Mouse (Mus musculus) left cerebral cortex, adult 18-20 months (tissue): ENCODE measurements around the gene Hspa12b. TPM values are rescaled to one million over a fixed set of nuclear protein-coding genes. Genes with fewer than 3 reads are reported as not detected.
A peak's percentile ranks its signal among the peaks of the same experiment; 100 is the strongest.
"Not testable (repeated sequence)": the region's sequence is repeated elsewhere in the genome, so short reads cannot be mapped to it uniquely, and the experiment has no call there.

Experiments used
- DNase-seq, 2 experiments: peaks; one replicate each; pipeline ENCODE4 v3.0.0; 2021 to 2022; ENCODE audit warnings: low spot score in 2 of 2, mixed read lengths in 1 of 2
- long read RNA-seq, 2 experiments: library from polyadenylated mRNA; stranded (forward); transcript quantifications; one replicate each; pipeline ENCODE4 v2.0.0; 2021
- total RNA-seq, 2 experiments: library from RNA; stranded (reverse); gene quantifications; 2 replicates each; pipeline ENCODE4 v1.2.3; 2021

Gene Hspa12b
- 10 to 100 TPM in 1 of 2 experiments, 1 to 10 TPM in 1; 8.4 to 10.2 TPM for total RNA-seq
- long read RNA-seq, experiment 1, partial matches to known transcripts, result 1 of 11 reads
- long read RNA-seq, experiment 1, other reads (novel, unspliced or antisense), result 8 of 11 reads
- long read RNA-seq, experiment 2, partial matches to known transcripts, result 2 of 4 reads
- long read RNA-seq, experiment 2, other reads (novel, unspliced or antisense), result 1 of 4 reads

DNA sequence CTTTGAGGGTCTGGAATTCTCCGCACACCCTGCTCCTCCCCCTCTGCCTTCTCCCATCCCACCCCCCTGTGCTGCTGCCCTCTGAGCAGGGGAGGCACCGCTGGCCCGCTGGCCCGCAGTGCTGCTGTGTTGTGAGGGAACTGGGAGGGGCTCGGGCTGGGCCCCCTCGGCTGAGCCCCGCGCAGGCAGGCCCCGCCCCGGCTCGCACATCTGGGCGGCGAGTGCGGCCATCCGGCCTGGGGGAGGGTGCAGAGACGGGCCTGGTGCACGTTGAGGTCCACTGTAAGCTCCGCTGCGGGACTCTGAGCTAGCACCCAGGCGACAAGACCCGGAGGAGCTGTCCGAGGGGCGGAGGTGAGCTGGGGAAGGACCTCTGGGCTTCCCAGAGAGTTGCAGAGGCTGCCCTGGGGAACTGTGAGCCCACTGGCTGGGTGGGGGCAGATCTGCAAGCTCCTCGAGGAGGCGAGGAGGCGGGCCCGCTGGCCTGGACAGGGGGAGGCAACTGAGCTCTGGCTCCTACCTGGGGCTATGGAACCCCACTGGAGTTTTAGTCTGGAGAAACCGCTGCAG is at the start of gene Hspa12b:
TSS of gene Hspa12b (plus strand) at position 120 of the 570 bp plus-strand sequence.
- DNase-seq, result no peak

DNA sequence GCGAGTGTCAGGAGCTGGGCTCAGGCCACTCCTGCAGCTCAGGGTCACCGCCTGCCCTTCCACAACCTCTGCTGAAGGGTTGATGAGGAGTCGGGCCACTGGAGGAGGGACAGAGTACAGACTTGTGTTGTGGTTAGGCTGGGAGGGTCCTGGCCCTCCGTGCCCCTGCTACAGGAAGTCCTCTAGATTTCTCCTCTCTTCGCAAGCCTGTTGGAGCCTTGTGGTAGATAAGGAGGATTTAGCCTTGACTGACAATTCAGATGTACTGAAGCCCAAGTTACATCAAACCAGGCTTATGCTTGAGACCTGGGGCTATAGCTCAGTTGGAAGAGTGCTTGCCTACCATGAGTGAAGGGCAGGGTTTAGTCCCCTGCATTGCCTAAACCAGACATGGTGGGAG is 46.6 kb upstream of the Hspa12b start:
- DNase-seq, result no peak

DNA sequence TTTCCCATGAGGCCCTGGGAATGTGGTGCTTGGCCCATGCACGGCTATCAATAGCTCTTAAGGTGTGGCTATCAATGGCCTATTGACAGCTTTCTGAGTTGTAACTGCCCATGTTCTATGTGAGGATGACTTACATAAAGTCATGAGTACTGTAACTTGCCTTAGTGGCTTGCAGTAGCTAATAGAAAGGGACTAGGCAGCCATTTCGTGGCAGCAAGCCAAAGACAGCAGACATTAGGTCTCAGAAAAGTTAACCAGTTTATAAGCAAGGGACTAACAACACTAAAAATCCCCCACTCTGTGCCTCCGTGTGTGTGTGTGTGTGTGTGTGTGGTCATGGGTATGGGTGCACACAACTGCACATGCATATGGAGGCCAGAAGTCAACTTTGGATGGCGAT is 42.9 kb upstream of the Hspa12b start:
- DNase-seq, result no peak

DNA sequence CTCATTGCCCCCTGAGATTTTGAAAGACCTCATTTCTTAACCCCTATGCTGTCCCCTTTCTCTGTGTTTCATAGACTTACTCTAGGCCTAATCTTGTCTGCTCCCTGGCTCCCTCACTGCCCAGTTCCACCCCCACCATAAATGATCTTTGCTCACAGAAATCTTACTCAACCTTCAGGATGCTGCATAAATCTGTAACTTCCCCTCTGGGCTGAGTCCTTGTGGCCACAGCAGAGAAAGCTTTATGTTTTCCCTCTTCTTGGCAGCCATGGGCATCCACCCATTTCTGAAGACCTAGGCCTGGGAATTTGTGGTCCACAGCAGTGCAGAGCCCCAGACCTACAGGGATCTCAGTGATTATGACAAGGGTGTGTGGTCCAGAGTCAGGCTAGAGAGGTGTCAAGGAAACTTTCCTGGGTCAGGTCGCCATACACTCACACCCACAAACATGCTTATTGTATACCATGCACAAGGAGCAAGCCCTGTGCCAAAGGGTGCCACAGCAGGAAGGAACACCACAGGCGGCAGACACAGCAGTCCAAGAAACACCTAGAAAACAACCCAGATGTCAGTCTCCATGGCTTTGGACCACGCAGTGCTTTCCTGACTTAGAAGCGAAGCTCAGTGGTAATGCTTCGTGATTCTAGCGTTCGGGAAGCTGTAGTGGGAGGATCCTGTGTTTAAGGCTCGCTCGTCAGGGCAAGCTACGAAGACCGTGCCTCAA is 40.3 kb upstream of the Hspa12b start, which contains the start of gene Siglec1:
TSS of gene Siglec1 (minus strand) at position 99 of the 724 bp plus-strand sequence.
- DNase-seq, result no peak

DNA sequence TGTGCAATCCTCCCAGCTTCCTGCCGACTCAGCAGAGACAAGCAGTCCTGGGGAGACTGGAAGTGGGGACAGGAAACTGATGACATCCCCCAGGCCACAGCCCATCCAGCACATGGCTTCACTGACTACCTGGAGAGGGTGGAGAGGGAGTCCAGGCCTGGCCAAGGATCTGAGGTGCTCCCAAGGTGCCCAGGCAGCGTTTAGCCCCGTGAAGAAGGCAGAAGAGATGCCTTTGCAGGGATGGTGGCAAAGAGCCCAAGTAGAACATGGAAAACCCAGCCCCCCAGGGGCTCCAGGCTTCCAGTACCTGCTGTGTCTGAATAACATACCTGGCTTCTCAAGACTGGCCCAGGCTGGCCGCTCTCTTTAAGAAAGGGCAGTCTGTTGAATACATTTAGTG is 38.5 kb upstream of the Hspa12b start:
- no peak for DNase-seq

DNA sequence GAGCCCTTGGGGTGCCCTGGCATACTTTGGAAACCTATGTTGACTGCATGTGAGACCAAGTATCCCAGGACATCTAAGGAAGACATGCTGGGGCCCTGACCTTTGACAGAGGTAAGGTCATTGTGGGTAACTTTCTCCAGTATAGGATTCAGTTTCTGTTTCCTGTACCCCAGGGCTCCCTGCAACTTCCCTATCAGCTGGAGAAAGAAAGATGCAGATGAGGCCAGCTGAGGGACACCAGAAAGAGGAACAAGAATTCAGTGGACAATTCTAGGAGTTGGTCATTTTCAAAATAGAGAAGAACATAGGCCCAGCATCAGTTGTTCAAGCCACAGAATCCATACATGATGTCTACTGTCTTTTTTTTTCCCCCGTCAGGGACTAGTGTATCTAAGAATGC is 37.4 kb upstream of the Hspa12b start:
- DNase-seq, result no peak

DNA sequence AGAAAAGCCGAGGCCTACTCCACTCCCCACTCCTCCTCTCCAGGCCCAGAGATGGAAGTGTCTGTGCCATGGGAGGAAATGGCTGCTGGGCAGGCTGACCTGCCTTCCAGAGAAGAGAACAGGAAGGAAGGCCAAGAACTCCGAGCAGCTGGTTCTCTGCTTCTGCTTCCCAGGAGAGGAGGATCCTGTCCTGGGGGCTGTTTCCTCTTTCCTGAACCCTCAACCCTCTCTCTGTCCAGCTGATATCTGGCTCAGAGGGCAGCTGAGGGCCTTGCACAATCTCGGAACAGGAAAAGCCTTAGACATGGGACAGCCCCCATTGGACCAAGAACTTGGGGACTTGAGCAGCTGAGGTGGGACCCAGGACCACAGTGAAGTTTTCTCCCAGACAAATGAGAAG is 36.2 kb upstream of the Hspa12b start:
- DNase-seq, result no peak

DNA sequence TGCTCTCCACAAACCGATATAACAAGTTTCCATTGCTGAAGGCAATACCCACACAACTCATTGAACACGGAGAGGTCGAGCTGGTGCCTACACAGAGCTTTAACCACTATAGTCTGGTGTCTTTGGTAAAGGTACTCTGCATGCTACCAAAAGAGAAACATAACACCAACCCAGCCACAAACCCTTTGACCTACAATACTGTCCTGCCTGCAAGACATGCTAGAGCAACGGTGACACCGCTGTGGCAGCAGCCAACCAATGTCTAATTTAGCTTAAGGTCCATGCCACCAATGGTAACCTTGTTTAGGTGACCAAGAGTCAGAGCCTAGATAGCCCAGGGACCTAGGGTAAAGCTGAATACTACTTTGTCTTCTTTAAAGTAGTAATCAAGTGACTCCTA is 33.5 kb upstream of the Hspa12b start:
- no peak for DNase-seq

DNA sequence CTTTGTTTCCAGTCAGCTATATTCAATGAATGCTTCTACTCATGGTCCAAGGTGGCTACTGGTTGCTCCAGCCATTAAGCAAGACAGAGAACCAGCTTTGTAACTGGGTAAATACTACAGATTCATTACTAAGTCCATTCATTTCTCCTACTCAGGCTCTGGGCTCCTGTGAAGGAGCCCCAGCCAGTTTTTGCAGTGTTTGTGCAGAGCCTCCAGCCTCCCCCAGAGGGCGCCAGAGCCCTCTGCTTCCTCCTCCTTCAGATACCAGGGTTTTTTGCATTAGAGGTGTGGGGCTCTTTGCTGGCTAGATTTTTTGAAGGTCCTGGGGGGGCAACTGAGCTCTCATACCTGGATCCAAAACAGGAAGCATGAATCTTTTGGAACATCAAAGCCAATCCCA is 32.3 kb upstream of the Hspa12b start:
- peak; percentile 78 to 86 for DNase-seq

DNA sequence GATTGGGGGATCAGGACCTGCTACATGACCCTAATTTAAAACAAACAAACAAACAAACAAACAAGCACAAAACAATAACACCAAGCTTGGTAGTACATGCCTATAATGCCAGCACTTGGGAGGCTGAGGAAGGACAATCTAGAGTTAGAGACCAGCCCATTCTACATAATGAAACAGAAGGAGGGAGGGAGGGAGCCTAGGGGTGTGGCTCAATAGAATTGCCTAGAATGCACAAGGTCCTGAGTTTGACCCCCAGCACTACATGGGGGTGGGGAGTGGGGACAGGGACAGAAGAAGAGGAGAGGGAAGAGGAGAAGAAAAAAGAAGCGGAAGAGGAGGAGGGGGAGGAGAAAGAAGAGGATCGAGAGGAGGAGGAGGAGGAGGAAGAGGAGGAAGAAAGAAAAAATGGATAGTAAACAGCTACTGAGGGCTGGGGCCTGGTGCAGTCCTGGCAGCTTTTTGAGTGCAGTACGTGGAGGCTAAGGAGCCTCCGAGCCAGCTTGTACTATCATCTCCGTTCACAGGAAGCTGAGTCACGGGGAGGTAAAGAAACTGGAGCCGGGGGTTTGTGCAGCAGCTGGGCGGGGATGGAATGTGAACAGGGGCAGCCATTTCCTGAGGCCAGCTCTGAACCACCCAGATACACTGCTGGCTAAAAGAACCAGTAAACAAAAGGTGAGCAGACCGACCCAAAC is 30.8 kb upstream of the Hspa12b start:
- peak in 1 of 2 experiments; percentile 40 for DNase-seq

DNA sequence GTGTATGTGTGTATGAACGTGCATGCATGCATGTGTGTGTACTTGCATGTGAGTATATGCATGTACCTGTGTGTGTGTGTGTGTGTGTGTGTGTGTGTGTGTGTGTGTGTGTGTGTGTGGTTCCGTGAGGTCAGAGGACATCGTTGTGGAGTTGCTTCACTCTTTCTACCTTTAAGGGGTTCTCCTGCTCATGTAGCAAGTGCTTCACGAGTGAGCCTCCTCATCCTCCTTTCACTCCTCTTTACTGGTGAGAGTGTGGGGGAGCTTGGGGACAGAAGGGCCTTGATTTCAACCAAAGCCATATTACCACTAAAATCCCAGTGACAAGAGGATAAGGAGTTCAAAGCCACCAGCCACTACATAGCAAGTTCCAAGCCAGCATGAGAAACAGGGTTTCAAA is 30.0 kb upstream of the Hspa12b start:
- DNase-seq, result no peak

DNA sequence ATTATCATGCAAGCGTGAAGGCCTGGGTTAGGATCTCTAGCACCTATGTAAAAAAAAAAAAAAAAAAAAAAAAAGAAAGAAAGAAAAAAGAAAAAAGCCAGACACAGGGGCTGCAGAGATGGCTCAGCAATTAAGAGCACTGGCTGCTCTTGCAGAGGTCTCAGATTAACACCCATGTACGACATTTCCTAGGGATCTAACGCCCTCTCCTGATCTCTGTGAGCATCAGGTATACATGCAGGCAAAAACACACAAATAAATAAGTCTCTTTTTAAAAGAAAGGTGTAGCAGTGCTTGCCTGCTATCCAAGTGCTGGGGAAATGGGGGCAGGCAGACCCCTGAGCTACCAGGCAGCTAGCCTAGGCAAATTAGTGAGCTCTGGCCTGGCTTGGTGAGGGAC is 25.6 kb upstream of the Hspa12b start:
- no peak for DNase-seq

DNA sequence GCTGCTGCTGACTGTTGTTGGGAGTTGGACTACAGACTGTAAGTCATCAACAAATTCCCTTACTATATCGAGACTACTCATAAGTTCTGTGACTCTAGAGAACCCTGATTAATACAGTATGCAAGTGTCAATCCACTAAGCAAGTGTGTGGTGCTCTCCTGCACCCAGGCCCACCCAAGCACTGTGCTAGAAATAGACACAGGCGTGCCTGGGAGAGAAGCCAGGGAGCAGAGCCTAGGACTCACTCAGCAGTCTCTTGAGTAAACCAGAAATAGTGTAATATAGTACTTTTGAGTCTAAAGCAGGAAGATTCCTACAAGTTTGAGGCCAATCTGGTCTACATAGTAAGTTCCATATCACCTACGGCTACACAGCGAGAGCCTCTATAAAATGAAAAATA is 23.1 kb upstream of the Hspa12b start:
- peak in 1 of 2 experiments; percentile 35 for DNase-seq

DNA sequence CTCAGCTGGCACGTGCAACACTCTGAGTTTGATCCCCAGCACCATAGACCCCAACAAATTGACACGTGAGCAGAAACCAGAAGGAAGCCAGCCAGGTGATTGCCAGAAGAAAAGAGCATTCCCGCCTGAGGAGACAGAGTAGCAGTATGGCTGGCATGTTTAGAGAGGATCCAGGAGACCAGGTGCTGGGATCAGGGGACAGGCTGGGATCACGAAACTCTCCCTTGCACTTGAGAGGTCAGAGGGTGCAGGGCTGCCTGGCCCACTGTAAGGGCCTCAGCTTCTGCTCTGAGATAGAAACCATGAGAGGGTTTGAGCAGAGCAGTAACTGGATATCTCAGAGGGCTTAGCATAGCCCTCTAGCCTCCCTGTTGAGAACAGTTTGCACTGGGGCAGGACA is 22.0 kb upstream of the Hspa12b start:
- not testable (repeated sequence) for DNase-seq

DNA sequence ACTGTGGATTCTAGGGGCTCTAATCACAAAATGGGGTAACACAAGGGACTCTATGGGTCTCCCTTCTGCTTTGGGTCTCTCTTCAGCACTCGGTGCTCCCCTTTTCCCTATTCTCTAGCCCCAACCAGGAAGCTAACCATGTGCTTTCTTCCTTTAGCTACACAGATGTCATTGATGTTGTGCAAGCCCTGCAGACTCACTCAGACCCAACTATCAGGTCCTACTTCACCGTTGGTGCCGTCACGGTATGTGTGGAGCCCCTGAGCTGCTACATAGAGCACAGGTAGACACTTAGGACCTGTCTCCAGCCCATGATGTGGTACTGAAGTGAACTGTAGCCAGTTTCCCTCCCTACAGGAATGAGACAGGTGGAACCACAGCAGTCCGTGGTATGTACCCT is 21.1 kb upstream of the Hspa12b start:
- DNase-seq, result no peak

DNA sequence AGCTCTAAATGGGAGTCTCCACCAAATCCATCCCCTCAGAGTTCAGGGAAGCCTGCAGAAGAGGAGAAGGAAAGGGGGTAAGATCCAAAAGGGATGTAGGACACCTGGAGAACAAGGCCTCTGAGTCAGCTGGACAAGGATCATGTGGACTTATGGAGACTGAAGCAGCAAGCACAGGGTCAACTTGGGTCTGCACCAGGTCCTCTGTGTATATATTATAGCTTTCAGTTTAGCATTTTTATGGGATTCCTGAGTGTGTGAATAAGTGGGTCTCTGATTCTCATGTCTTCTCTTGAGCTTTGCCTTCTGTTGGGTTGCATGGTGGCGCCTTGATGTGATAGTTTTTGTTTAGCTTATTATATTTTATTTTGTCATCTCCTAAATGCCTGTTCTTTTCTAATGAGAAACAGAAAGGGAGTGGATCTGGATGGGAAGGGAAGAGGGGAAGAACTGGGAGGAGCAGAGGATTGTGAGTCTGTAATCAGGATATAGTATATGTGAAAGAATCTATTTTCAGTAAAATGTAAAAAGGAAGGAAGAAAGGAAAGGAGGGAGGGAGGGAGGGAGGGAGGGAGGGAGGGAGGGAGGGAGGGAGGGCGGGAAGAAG is 8.0 kb upstream of the Hspa12b start:
- no peak for DNase-seq

DNA sequence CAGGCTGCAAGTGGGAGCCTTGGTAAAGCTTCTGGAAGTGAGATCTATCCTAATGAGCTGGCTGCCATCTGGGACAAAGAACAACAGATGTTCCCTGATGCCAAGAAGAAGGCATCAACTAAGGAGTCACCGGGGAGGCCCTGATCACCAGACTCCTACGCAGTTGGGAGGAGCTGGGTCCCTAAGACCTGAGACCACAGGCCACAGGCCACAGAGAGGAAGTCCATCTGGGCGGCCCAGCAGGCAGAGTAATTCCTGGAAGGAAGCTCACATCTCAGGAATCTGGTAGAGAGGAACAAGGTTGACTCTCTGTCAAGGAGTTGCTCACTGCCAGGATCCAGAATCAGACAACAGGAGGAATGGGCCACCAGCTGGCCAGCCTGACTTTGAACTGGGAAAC is 2.9 kb upstream of the Hspa12b start:
- no peak for DNase-seq

DNA sequence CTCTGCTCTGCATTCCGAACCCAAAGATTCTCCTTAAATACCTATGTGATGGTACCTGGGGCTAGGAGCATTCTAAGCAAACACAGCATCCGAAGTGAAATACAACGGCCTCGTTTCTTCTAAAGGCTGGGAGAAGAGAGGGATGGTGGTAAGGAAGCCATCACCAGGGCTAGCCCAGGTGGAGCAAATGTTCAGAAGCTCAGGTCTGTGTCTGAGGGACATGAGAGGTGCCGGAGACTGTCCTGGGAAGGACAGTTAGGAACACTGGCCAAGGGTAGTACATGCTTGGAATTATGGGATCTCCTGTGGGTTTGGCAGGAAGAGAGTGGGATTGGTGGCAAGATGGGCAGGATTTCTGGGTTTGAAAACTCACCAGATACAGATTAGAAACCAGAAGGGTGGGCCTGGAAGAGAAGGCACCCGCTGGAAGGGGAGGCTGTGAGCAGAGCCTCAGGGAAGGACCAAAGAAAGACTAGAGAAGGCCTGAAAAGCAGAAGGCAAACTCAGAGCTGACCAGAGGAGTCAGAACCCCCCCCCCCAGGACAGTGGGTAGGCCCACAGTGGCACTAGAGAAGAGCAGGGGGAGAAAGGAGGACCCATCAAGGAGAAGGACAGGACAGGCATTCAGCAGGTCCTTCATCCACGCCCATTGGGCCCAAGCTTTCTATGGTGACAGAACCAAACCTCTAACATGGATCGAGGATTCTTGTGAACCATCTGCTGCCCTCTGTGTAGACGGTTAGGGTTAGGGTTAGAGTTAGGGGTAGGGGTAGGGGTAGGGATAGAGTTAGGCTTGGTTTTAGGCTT is 1.7 kb upstream of the Hspa12b start:
- no peak for DNase-seq

DNA sequence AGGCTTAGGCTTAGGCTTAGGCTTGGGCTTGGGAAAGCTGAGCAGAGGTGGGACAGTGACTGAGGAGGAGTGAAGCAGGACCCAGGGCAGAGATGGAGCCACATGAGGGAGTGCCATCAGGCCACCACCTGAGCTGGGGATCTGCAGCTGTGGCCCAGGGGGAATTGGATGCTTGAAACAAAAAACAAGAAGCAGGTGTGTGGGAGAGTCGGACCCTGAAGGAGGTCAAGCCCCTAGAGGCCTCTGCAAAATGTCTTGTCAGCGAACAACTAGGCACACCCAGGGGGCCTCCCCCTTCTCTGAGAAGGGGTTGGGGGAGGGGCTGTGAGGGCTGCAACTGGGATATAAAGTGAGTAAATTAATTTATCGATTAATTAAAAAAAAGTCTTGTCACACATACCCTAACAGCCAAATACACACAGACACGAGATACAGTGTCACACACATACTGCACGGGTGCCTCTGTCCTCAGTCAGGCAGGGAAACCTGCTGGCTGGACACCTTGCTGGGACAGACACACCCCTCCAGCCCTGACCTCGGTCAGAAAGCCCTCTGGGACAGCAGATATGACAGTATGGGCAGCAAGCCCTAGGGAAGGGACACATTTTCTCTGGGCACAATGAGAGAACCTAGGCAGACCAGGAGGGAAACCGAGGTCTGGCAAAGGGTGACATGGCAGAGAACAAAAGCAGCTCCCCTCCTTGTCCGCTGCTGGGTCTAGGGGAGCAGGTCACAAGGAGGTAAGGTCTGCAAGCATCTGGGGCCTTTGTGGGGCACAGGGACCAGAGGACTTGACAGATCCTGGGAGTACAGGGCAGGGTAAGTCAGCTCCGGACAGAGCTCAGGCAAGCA is 890 bp upstream of the Hspa12b start:
- DNase-seq, result no peak

DNA sequence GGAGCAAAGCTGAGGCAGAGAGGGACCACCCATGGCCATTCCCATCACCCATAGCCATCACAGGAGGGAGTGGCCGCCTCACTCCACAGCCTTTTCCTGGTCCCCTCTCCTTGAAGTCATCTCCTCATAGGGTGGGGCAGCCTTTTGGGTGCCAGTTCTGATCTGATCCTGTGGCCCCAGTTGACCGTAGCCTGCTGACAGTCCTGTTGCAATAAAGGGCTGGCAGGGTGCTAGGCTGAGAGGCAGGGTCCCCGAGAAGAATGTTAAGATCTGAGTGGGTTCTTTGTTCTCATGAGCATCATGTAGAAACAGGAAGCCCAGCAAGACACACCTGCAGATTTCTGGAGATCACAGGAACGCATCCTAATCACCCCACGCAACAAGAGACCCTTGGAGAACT is 1.1 kb downstream of the Hspa12b start:
- no peak for DNase-seq
